Mouse (Mus musculus) erythroblast, embryonic 14.5 days (primary cell): ENCODE measurements around the gene Upk1a.

Source experiments
- GATA1 ChIP-seq: IDR thresholded peaks from 2 replicates; pipeline ENCODE4 v1.6.1; 2012; ENCODE audit warnings: low read length, inconsistent platforms, mixed read lengths
- TAL1 ChIP-seq: IDR thresholded peaks from 3 replicates; pipeline ENCODE4 v1.6.1; 2012; ENCODE audit warnings: low read length, inconsistent platforms, mixed read lengths

GRCm38 (mm10) chr7:30619202-30619601 lies 6.6 kb upstream of the Upk1a start:
- TF ChIP-seq TAL1 = no peak
- no peak for TF ChIP-seq GATA1
